Mouse (Mus musculus): ENCODE measurements around the gene Gm10192.

- TF ChIP-seq GATA1 (IDR thresholded peaks at IDR 0.05; ENCODE audit: low read length): no peak
- no peak for TF ChIP-seq TAL1 (IDR thresholded peaks at IDR 0.05; ENCODE audit: low read length)
These were observed 36.7 kb upstream of the Gm10192 start for GRCm38 (mm10) chr4:97219701-97220100.
